Mouse (Mus musculus): ENCODE data around the gene Cd79b. TPM values are rescaled to one million over a fixed set of nuclear protein-coding genes. Genes with fewer than 3 reads are reported as not detected.

The Cd79b gene
- total RNA-seq, 2 experiments from 2014 or later: 0.86 to 0.93 TPM

DNA sequence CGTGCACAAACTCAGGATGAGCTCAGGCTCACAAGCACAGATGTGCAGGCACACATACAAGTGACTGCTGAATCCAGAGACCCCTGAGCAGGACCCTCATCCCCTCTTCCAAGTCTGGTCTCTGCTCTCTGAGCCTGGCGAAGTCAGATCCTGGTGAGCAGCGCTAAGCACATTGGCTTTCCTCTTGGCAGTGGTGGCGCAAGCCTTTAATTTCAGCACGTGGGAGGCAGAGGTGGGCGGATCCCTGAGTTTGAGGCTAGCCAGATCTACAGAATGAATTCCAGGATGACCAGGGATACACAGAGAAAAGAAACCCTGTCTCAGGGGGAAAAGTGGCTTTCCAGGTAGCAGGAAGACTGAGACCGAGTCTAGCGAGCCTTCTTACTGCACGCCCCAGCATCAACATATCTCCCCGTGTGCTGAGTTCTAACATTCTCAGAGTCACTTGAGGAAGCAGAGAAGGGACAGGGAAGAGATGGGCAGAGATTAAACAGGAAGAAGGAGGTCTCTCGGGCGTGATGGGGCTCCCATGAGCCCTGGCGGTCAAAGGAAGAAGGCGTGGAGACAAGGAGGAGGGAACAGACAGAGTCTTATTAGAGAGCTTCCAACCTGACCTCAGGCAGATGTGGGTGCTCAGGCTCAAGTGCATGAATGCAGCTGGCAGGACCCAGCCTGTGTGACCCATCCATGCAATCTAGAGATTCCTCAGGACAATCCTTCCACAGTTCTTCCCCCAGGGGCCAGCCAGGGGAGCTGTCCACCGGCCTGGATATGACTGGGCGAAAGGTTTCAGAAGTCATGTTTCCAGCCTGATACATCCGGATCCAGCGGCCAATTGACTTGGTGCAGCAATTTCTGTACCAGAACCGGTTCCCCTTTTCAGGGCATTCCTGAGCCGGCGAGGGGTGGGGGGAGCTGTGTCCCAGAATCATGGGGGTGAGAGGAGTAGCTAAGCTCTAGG is 4.1 kb upstream of the Cd79b start:
- DNase-seq (ENCODE audit: low spot score in 2 of 2): no peak

DNA sequence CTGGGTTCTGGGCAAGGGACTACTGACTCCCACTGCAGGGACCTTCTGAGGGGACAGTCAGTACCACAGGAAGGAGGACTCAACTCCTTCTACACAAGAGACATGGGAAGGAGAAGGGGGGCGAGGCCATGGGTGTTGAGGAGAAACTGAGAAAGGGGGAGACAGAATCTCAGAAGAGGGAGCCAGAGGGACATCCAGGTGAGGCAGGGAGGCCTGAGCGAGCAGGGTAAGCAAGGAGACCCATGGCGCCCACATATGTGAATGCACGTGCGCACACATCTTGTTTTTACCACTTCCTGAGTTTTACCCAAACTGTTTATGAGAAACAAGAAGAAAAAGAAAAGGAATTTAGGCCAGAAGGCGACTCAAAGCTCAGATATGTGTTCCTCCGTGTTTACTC is 3.2 kb upstream of the Cd79b start:
- no peak for DNase-seq (ENCODE audit: low spot score in 2 of 2)

- DNase-seq (ENCODE audit: low spot score in 2 of 2): no peak
Measured at GRCm38 (mm10) chr11:106316416-106316815, 1.9 kb upstream of the Cd79b start.

DNA sequence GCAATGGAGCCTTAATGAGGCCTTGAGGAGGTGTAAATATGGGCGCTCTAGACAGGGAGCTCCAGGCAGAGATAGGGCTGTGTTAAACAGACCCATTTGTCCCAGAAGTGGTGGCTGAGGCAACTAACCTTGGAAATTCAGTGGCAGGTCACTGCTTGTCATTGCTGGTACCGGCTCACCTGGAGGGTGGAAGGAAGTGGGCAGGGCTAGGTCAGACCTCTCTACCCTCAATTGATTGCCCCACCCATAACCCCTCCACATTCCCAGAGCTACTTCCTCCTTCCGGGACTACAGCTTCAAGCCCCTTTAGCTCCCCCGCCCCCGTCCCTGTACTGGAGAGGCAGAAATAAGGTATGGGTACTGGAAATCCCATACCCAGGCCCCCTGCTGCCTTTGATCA is 1.0 kb downstream of the Cd79b start:
- no peak for DNase-seq (ENCODE audit: low spot score in 2 of 2)

DNA sequence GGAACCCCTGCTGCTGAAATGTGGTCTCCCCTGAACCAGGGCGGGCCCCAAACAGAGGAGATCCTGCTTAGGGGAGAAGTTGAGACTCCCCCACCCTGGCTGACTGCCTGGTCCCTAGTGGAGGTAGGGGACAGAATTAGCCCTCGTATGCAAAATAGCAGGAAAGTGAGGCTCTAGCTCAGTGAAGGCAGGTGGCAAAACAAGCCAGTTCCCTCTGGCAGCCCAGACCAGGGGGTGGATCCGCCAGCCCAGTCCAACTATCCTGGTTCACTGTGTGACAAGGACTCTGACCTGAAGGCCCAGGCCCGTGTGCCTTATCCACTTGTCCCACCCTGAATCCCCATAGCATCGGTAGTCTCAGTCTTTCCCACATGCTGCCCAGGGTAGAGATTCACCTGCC is 4.4 kb downstream of the Cd79b start:
- no peak for DNase-seq (ENCODE audit: low spot score in 2 of 2)

- DNase-seq (ENCODE audit: low spot score in 2 of 2): no peak
Measured at GRCm38 (mm10) chr11:106308162-106308561, 6.4 kb downstream of the Cd79b start.

GRCm38 (mm10) chr11:106307432-106307831 is 7.1 kb downstream of the Cd79b start:
- no peak for DNase-seq (ENCODE audit: low spot score in 2 of 2)

DNA sequence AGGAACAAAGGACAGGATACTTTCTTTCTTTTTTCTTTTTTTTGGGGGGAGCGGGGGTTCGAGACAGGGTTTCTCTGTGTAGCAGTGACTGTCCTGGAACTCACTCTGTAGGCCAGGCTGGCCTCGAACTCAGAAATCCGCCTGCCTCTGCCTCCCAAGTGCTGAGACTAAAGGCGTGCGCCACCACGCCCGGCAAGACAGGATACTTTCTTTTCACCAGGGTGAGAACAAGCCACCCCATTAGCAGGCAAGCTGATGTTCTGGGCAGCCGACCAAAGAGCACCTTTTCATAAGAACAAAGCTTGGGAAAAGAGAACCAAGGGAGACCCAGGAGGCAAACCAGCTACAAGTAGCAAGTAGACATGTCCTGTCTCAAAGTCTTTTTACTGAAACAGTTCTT is 7.8 kb downstream of the Cd79b start:
- no peak for DNase-seq (ENCODE audit: low spot score in 2 of 2)

- DNase-seq (ENCODE audit: low spot score in 2 of 2): no peak
Measured at GRCm38 (mm10) chr11:106306065-106306385, 8.5 kb downstream of the Cd79b start.

DNA sequence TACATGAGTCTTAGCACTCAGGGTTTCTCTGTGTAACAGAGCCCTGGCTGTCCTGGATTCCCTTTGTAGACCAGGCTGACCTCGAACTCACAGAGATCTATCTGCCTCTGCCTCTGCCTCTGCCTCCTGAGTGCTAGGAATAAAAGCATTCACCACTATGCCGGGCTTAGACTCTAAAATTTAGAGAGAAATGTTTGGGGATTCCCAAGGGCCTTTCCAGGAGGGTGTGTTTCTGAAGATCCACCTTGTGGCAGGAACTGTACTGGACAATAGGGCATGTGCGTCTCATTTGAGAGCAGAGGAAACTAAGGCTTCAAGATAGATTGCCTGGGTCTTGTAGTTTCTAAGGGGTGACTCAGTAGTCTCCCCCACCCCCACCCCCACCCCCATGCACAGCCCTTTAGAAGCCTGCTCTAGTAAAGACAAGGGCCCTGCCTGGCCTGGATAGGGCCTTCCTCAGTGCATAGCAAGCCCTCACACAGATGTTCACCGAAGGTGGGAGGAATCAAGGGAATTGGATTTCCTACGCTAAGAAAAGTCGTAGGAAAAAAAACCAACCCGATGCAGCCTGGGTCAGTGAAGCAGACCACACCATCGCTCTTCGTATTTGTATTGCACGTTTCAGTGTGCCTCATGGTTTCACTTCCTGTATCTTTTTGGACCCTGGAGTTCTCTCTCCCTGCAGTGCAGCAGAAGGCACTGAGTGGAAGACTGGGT is 9.1 kb downstream of the Cd79b start:
- no peak for DNase-seq (ENCODE audit: low spot score in 2 of 2)

DNA sequence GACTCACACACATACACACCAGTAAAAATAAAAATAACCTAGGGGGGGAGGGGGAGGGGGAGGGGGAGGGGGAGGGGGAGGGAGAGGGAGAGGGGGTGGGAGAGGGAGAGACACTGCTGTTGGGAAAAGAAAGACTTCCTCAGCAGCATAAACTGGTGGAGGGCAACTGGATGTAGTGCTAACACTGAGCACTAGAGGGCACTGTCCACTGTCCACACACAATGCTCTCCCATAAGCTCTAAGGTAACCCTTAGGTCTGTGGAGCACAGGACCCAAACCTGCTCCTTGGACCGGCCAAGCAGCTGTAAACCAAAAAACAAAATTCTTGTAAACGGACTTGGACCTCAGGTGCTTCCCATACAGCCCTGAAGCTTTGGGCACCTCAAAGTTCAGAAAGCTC is 11.9 kb downstream of the Cd79b start:
- DNase-seq (ENCODE audit: low spot score in 2 of 2): peak; percentile 61 to 70

DNA sequence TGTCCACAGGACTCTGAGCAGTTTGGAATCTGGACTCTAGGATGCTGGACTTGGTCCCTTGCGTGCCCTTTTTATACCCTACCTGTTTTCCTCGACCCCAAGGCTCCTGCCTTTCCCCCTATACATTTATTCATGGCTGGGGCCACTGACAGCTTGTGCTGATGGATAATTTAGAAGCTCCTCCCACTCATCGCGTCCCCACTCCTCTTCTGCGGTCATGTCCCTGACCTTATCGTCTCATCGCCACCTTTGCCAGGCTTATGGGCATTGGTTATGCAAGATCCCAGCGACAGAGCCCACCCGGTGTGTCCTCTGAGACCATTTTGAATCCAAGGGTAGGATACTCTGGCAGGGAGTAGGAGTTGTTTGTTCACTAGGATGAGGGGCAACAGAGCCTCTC is 12.8 kb downstream of the Cd79b start, which contains the start of gene Gh:
TSS of gene Gh (minus strand) at position 101 of the 400 bp plus-strand sequence.
- DNase-seq (ENCODE audit: low spot score in 2 of 2): no peak

- no peak for DNase-seq (ENCODE audit: low spot score in 2 of 2)
Measured at GRCm38 (mm10) chr11:106291861-106292260, 22.7 kb downstream of the Cd79b start.

DNA sequence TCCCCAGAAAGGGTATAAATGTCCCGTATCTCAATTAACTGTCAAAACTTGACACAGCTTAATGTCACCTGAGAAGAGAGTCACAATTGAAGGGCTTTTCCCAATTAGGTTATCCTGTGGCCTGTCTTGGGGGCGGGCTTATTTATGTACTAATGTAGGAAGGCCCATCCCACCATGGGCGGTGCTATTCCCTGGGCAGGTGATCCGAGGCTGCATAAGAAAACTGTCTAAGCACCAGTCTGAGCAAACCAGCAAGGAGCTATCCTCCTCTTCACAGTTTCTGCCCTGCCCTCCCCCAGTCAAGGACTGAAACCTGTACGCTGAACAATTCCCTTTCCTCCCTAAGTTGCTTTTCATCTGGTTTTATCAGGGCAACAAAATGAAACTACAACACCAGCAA is 24.2 kb downstream of the Cd79b start:
- no peak for DNase-seq (ENCODE audit: low spot score in 2 of 2)

GRCm38 (mm10) chr11:106289369-106289768 is 25.2 kb downstream of the Cd79b start:
- peak; percentile 65 for DNase-seq (ENCODE audit: low spot score in 2 of 2)

GRCm38 (mm10) chr11:106286987-106287386 is 27.6 kb downstream of the Cd79b start:
- no peak for DNase-seq (ENCODE audit: low spot score in 2 of 2)

DNA sequence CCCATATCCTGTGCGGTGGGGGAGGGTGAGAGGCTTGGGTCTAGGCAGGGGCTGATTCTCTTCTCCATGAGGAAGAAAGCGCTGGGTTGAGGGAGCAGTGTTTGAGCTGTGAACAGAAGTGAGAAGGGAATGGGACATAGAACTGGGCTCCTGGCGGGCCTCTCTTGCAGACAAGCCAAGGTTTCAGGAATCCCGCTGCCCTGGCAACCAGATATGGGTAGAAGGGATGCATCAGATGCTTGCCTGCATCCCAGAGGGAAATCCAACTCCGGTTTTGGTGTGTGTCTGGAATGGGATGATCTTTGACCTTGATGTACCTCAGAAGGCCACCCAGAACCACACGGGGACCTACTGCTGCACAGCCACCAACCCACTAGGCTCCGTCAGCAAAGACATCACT is 28.4 kb downstream of the Cd79b start:
- no peak for DNase-seq (ENCODE audit: low spot score in 2 of 2)

DNA sequence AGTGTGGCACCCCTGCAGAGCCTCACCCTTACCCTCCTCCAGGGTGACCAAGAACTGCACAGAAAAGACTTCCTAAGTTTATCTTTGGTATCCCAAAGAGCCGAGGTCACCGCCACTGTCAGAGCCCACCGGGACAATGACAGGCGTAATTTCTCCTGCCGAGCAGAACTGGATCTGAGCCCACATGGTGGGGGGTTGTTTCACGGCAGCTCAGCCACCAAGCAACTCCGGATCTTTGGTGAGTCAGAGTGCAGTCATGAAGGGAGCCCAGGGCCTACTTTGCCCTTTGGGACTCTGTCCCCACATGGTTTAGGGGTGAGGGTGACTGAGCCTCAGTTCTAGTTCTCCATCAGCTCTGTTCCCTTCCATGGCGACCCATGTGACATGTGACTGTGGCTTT is 30.4 kb downstream of the Cd79b start:
- DNase-seq (ENCODE audit: low spot score in 2 of 2): no peak

GRCm38 (mm10) chr11:106283371-106283770 is 31.2 kb downstream of the Cd79b start:
- DNase-seq (ENCODE audit: low spot score in 2 of 2): no peak

- no peak for DNase-seq (ENCODE audit: low spot score in 2 of 2)
Measured at GRCm38 (mm10) chr11:106282452-106282851, 32.1 kb downstream of the Cd79b start.

DNA sequence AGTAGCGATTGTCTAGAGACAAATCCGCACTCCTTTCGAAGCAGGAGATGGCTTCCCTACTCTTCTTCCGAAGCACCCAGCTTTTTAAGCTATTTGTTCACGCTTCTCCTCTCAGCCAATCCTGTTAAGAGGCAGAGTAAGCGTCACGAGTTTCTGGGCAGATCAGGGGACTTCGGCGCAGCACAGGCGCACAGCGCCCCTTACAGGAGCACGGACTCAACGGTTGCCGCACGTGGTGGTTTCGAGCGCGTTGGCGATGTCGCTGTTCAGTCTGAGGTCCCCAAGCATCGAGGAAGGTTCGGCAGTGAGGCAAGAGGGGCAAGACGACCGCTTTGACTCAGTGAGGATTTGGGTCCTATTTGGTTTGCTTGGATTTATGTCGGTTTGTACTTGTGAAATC is 38.1 kb downstream of the Cd79b start, which contains the start of gene Tcam1:
TSS of gene Tcam1 (plus strand) at position 219 of the 400 bp plus-strand sequence.
- peak; percentile 93 to 95 for DNase-seq (ENCODE audit: low spot score in 2 of 2)

DNA sequence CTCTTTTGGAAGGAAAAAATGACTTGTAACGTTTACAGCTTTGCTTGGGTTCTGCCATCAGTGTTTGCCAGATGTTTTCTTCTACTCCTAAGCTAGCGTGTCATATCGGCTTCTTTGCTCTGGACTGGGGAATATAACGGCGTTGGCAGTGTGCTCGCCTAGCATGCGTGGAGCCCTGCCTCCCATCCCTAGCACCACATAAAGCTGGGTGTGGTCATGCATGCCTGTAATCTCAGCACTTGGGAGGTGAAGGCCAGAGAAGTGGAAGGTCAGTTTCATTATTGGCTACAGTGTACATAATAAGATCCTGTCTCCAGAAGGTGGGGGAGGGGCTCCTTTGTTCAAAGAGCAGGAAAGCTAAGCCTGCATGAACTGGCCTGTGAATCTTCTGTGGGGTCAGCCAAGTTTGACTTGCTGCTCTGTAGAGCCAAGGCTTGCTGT is 39.6 kb downstream of the Cd79b start:
- no peak for DNase-seq (ENCODE audit: low spot score in 2 of 2)

All from adrenal gland, adult 18-20 months (tissue).